Mouse (Mus musculus): ENCODE results near the gene Poc1a.

Poc1a gene

GRCm38 (mm10) chr9:106368112-106368717 is 87.4 kb downstream of the Poc1a start, which contains the start of gene Dusp7:
Dusp7 (plus strand) TSS chr9:106368632.
- DNase-seq (ENCODE audit: low spot score) = peak; percentile 81

DNA sequence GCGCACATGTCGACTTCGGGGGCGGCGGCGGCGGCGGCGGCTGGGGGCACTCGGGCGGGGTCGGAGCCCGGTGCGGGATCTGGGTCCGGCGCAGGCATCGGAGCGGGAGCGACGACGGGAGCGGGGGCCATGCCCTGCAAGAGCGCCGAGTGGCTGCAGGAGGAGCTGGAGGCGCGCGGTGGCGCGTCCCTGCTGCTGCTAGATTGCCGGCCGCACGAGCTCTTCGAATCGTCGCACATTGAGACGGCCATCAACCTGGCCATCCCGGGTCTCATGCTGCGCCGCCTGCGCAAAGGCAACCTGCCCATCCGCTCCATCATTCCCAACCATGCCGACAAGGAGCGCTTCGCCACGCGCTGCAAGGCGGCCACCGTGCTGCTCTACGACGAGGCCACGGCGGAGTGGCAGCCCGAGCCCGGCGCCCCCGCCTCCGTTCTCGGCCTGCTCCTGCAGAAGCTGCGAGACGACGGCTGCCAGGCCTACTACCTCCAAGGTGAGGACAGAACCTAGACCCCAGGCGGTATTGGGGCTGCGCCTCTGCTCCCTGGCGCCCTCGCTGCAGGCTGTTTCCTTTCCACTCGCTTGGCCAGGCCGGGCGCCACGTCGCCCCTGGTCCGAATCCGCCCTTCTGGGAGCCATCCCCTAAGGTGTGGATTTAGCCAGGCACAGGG is 88.1 kb downstream of the Poc1a start:
- peak; percentile 66 for DNase-seq (ENCODE audit: low spot score)

- no peak for DNase-seq (ENCODE audit: low spot score)
Observed at GRCm38 (mm10) chr9:106369801-106370485, 89.1 kb downstream of the Poc1a start.

DNA sequence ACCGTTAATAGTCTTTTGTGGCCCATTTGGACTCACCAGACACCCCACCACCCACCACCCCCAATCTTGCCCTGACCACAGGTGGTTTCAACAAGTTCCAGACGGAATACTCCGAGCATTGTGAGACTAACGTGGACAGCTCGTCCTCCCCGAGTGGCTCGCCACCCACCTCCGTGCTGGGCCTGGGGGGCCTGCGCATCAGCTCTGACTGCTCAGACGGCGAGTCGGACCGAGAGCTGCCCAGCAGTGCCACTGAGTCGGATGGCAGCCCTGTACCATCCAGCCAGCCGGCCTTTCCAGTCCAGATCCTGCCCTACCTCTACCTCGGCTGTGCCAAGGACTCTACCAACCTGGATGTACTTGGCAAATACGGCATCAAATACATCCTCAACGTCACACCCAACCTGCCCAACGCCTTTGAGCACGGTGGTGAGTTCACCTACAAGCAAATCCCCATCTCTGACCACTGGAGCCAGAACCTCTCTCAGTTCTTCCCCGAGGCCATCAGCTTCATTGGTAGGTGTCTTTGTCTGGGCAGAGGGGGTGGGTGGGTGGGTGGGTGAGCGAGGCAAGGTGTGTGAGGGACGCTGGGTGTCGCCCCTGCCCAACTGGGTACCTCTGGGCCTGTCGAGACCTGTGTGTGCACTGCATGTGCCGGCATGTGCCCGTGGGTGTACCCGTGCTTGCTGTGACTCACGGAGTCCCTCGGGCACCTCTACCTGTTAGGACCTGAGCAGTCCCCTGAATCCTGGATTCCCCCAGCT is 89.9 kb downstream of the Poc1a start:
- DNase-seq (ENCODE audit: low spot score) = no peak

DNA sequence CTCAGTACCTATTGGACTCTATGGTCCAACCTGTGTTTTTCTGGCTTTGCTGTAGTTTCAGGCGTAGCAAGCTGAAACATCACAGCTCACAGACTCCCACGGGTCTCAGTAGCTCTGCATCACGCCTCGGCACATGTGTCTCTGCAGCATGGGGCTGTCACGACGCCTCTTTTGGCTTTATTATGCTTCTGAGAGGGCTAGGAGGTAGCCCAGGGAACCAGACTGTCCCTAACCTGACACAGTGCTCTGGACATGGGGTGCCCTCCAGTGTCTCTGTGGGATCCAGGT is 90.5 kb downstream of the Poc1a start:
- DNase-seq (ENCODE audit: low spot score) = no peak

DNA sequence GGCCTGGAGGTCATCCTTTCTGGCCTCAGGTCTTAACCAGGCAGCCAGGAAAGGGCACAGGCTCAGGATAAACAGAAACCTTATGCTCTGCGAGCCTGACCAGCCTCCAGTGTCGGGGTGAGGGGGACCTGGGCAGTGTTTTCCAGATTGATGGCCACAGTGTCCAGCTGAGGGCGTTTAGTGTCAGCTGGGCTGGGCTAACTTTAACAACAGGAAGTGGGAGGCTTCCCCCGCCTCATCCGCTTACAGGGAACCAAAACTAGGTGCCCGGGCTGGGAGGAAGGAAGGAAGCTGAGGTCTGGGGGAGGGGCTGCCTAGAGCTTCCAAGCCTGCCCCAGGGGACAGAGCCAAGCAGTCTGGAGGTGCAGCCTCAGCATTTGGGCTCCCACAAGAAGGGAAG is 90.9 kb downstream of the Poc1a start:
- DNase-seq (ENCODE audit: low spot score) = peak; percentile 65

DNA sequence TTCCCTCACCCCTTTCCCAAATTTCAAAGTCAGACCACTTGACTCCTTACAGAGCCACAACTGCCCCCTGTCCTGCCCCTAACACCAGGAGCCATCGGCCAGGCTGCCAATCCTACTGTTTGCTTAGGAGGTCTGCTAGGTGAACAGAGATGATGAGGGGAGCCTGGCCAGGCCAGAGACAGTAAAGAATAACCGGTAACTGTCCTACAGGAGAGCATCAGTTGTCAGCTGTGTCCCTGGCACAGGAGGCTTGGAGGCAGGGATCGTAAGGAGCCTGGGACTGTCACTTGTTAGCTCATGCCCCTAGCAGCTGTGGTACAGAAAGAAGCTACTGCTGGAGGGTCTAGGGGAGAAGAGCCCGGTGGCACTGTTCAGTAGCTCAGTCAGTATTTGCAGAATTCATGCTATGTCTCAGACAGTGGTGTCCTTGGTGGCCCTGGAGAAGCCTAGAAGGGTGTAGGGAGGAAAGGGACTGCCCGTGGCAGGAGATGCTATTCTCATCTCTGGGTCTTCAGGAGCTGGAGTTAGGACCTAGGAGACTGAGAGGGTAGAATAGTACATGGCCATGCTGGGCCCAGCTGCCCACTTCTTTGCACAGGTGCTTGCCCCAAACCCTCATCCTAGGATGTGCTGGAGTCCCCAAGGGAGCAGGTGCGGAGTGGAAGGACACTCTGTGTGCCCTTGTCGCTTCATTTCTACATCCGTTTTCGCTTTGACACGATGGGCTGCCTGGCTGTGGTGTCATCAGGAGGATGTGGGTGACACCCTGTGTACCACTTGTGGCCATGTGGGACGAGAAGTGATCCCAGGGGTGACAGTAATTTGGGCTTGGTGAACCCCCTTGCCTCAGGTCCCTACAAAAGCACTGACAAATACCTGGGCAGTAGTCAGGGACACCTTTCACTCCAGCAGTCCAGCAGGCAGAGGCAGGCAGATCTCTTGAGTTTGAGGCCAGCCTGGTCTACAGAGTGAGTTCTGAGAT is 91.9 kb downstream of the Poc1a start:
- DNase-seq (ENCODE audit: low spot score) = no peak

GRCm38 (mm10) chr9:106373973-106374372 is 93.1 kb downstream of the Poc1a start:
- DNase-seq (ENCODE audit: low spot score) = no peak

DNA sequence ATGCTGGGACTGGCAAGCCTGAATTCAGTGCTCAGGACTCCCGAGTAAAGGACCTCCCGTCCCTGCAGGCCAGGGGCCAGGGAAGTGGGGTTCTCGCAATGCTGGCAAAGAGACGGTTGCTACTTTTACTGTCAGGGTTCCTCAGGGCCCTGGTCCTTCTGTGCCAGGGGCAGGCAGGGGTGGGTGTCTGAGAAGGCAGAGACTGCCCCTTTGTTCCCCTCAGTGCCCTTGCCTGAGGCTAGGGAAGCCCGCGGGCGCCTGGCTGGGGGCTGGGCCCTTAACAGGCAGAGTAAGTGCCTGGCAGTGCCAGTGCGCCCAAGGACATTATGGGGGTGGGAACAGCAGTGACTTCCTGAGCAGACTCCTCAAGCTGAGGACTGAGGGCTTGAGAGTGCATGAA is 96.4 kb downstream of the Poc1a start:
- no peak for DNase-seq (ENCODE audit: low spot score)

DNA sequence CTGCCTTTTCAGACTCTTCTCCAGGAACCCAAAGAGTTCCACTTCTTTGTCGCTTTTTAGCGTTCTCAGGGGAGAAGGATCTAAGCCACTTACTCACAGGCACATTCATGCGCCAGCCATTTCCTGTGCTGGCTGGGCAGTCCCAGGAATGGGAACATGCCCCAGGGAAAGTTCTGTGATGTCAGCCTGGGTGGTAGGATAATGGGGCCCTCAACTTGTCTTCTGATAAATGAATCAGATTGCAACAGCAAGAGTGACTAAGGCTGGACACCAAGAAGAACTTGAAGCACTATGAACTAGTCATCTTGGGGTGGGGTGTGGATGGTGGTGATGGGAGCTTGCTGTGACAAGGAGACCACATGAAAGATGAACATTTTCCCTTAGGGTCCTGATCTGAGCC is 97.2 kb downstream of the Poc1a start:
- no peak for DNase-seq (ENCODE audit: low spot score)

GRCm38 (mm10) chr9:106378753-106379152 is 97.9 kb downstream of the Poc1a start:
- DNase-seq (ENCODE audit: low spot score) = no peak

DNA sequence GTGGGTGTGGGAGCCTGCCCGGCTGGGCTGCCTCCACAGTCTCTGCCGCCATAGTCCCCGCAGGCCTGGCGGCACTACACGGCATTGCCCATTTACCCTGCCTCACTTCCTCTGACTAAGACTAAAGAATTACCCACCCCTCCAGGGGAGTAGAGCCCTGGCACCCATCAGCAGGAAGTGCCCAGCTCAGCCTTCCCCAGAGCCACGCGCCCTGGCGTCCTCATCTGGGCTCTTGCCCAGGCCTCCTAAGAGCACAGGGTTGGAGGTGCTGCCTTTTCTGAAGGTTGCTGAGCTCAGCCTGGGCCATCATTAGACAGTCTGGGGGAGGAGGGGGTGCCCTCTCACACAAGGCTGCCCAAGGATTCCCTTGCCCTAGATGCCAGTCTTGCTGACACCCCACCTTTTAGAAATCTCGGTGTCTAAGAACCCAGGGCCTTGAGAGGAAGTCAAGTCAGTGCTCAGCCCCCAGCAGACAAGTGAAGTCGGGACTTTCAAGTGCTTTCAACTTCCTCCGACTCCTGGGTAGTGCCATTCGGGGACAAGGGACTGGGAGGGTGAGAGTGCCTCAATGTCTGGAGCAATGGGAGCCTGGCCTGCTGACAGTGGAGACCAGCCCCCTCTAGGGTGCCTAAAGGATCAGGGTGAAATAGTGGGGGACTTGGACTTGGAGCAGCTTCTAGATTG is 105.5 kb downstream of the Poc1a start:
- no peak for DNase-seq (ENCODE audit: low spot score)

DNA sequence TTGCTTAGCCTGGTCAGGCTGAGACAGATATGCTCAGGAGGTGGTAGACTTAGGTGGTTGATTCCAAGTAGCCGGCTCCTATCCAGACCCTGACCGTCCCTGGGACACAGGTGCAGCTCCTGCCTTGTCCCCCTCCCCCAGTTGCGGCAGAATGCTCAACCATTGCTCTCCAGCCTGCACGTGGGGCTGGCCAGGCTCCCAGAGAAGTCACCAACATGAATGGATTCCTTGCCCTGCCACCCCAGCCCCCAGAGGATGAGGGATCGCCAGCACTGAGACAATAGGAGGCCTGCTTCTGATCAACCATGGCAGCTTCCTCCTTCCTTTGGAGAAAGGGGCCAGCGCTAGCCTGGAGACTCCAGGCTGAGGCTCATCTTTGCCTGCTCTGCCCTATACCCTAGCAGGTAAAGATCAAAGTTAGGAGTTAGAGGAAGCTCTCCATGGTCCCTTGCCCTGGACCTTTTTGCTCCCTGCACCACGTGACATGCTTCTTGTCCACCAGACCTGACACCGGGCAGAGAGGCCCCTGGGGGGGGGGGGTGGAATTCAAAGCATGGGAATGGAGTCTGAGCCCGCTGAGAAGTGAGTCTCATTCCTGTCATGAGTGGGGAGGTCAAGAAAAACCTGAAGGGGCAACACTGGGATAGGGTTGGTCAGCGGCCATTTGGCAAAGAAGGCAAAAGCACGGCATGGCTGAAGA is 112.1 kb downstream of the Poc1a start:
- DNase-seq (ENCODE audit: low spot score) = no peak

- no peak for DNase-seq (ENCODE audit: low spot score)
Observed at GRCm38 (mm10) chr9:106393548-106393947, 112.7 kb downstream of the Poc1a start.

GRCm38 (mm10) chr9:106394649-106395602 is 114.1 kb downstream of the Poc1a start:
- no peak for DNase-seq (ENCODE audit: low spot score)

DNA sequence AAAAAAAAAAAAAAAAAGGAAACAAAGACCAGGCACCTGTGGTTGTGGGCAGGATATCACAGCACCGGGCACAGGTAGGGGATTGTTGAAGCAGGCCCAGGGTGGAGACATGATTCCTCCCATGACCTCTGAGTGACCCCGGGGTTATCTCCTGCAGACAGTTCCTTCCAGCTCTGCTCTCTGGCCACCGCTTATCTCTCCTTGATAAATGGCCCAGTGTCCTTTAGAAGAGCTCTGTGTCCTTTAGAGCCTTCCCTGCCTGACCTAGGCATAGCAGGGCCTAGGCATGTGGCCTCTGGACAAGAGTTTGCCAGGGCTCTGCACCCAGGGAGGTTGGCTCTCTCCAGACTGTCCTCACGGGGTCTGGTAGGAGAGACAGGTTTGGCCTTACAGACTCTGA is 116.9 kb downstream of the Poc1a start:
- peak; percentile 81 for DNase-seq (ENCODE audit: low spot score)

GRCm38 (mm10) chr9:106398667-106399311 is 117.9 kb downstream of the Poc1a start:
- no peak for DNase-seq (ENCODE audit: low spot score)

GRCm38 (mm10) chr9:106399808-106400207 is 118.9 kb downstream of the Poc1a start:
- DNase-seq (ENCODE audit: low spot score) = no peak

Data from yolk sac, embryonic 10.5 days (tissue).